Mouse (Mus musculus): ENCODE measurements at regions not wholly inside any gene's neighbourhood (a gene's known extent, or its start where the extent isn't known, plus 50 kb on each side); places are given as distances from the start of the nearest gene placed in this dataset.

DNA sequence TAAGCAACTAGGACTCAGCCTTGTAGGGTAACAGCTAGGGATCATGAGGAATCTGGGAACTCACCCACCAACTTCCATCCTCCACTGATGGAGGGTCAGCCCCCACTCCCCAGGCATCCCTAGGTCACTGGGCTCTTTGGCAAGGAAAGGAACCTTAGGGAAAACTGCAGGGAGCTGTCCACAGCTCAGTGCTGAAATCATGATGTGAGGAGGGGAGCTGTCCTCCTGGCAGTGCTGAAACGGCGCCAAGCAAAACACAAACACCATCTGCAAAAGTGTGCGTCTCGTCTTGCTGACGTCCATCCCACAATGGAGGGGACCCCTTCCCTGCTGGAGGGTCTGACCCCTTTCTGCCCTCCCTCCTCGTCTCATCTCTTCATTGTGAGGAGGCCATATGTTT is 68.6 kb upstream of the Rph3a start:
- peak; percentile 62 for DNase-seq (ENCODE audit: low read depth, low spot score)

DNA sequence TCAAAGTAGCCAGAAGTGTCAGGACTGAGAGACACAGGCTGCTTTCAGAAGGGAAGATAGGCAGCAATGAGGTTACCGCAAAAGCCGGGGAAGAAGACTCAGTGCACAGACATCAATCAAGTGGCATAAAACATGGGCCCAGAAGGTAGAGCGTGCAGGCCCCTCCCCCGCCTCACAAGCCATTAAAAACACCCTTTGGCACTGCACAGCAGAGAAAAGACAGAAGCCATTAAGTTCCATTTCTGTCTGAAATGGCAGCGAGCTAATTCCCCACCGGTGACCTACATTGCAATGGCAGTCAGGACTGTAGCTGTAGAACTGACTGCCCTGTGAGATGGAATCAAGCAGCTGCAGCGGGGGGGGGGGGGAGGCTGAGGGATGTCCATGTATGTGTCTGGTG is 66.8 kb upstream of the Rph3a start:
- no peak for DNase-seq (ENCODE audit: low read depth, low spot score)

DNA sequence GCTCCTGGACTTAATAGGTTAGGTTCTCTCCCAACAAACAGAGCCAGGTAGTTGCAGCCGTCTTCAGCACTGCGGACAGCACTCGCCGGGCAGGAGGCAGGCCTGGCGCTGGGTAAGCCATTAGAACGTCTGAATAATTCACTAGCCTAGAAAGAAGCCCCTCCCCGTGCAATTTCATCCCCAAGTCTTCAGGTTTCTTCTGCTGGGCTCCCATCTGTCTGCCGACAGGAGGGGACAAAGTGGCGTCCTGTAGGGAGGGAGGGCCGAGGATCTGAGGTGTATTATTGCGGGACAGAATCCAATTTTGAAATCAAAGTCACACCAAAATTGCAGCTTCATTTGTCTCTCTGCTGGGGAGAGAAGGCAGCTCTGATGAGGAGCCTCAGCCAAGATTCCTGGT is 58.9 kb upstream of the Rph3a start:
- DNase-seq (ENCODE audit: low read depth, low spot score), result peak; percentile 61

DNA sequence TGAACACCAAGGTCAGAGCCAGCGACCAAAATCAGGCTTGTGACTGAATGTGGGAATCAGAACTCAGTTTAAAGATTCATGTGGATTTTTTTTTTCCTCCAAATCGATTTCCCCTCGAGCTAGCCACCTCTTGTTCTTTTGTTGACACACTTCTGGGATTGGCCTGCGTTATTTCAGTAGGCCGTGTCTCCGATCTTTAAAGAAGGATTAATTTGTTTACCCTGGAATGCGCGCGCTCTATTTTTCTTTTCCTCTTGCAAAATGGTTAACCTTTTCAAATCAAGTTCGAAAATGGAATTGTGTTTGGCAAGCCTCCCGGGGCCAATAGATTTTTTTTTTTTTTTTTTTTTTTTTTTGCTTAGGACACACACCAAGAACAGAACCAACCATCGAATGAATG is 54.8 kb upstream of the Rph3a start:
- no peak for DNase-seq (ENCODE audit: low read depth, low spot score)

- peak; percentile 40 for DNase-seq (ENCODE audit: low read depth, low spot score)
These were observed 53.2 kb upstream of the Rph3a start for GRCm38 (mm10) chr5:121062930-121063584.

DNA sequence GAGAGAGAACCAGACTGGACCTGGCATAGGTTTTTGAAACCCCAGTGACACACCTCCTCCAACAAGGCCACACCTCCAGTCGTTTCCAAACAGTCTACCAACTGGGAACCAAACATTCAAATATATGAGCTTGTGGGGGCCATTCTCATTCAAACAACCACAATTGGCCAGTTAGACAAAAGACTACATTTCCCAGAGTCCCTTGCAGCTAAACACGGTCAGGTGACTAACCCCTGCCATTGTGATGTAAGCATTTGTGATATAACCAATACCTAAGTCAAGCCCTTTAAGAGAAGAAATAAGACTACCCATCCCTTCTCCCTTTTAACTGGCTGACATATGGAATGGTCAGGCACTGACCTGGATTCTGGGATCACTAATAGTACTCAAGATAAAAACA is 51.8 kb upstream of the Rph3a start:
- DNase-seq (ENCODE audit: low read depth, low spot score), result peak; percentile 17

Measured in ES-CJ7 (cell line).